Comparison of ENCODE assay signal across 10 mouse cellular contexts in genomic region chr10:4482355-4482754, GRCm38 (mm10). TPM values are rescaled to one million over a fixed set of nuclear protein-coding genes. Genes with fewer than 3 reads are reported as not detected.
DNase-seq lines count a peak whose midpoint lies in the region.
"Had no signal": no experiment of that assay in that cellular context is flagged by ENCODE, and none has a peak within 500 bp of the region (broad histone marks: within the 10 kb centered on the region; RNA-seq: fewer than 3 reads in every experiment).

Gene Ccdc170 (plus strand): TSS chr10:4482502.

- H3K4me3 ChIP-seq in brown adipose tissue, adult 24 weeks (ENCODE audit: insufficient read depth, low read depth, low read length), result peak within 1 kb of the TSS; percentile 31
- H3K4me3 ChIP-seq: liver, embryonic 15.5 days had no signal

- no peaks in the 10 kb centered on the region for H3K4me1 ChIP-seq in brown adipose tissue, adult 24 weeks (ENCODE audit: control insufficient read depth, insufficient read depth, insufficient read length, low read length)

- peak; percentile 2 for DNase-seq in left cerebral cortex, postnatal 4 days
- no peak for DNase-seq in left cerebral cortex, adult 9 months (ENCODE audit: low spot score in 2 of 2)
- peak; percentile 28 to 32 for DNase-seq in heart, adult 9 months (ENCODE audit: low spot score in 2 of 2)
- DNase-seq in skeletal muscle tissue, adult 2 months (ENCODE audit: low read depth, low spot score), result peak; percentile 40
- no peak for DNase-seq in adipocyte (ENCODE audit: low spot score)
- no peak for DNase-seq in cerebellum, adult 11 months
- DNase-seq: spleen, adult 18-20 months; thymus, postnatal 36 days had no signal

- H3K27ac ChIP-seq in brown adipose tissue, adult 24 weeks (replicated peaks; ENCODE audit: low read depth, low read length), result 0 out of 2 replicates have a peak within 1 kb of the TSS, but pooled peaks have one; percentile 25
- H3K27ac ChIP-seq: liver, embryonic 15.5 days had no signal

- intact Hi-C loops in left cerebral cortex, postnatal 4 days (cut with DNase I), result no loop called here

RNA-seq across cellular contexts. Expression of gene Ccdc170, which starts in this region (rescaled TPM):
- under 1 TPM; 0.62 to 0.68 TPM for total RNA-seq in left cerebral cortex, postnatal 4 days (2021)
- polyA plus RNA-seq in brown adipose tissue, adult 24 weeks (2012; ENCODE audit: insufficient read depth, insufficient read length, missing spikeins), result 0.75 and 2.2 TPM in 2 replicates
- polyA plus RNA-seq: liver, embryonic 15.5 days had no signal

Comparison
In these comparisons a context has a peak if more than half of its experiments do, and no peak if none do; other contexts are left out.
1. Peak in DNase-seq in left cerebral cortex, postnatal 4 days; RNA of the gene not detected or under 1 TPM.
2. DNase-seq: peak in heart, adult 9 months (2 of 2) and skeletal muscle tissue, adult 2 months (single experiment); none in left cerebral cortex, adult 9 months (0 of 2), adipocyte (single experiment) and cerebellum, adult 11 months (single experiment).